Mouse (Mus musculus) left cerebral cortex, postnatal 14 days (tissue): ENCODE results near the gene Mroh2a. TPM values are rescaled to one million over a fixed set of nuclear protein-coding genes. Genes with fewer than 3 reads are reported as not detected.

Experiments used
- DNase-seq, 2 experiments: peaks; one replicate each; pipeline ENCODE4 v3.0.0; 2021 to 2022; ENCODE audit warnings: low spot score in 2 of 2, mixed read lengths in 1 of 2
- intact Hi-C: fragments of 180-260 bp; cut with DNase I; formaldehyde crosslinking; loops from one replicate; pipeline ENCODE4 v1.15.1; 2025
- total RNA-seq, 2 experiments: library from RNA; stranded (reverse); gene quantifications; 2 replicates each; pipeline ENCODE4 v1.2.3; 2021

The Mroh2a gene
- total RNA-seq, 2 experiments from 2014 or later = 0.04 to 0.06 TPM

DNA sequence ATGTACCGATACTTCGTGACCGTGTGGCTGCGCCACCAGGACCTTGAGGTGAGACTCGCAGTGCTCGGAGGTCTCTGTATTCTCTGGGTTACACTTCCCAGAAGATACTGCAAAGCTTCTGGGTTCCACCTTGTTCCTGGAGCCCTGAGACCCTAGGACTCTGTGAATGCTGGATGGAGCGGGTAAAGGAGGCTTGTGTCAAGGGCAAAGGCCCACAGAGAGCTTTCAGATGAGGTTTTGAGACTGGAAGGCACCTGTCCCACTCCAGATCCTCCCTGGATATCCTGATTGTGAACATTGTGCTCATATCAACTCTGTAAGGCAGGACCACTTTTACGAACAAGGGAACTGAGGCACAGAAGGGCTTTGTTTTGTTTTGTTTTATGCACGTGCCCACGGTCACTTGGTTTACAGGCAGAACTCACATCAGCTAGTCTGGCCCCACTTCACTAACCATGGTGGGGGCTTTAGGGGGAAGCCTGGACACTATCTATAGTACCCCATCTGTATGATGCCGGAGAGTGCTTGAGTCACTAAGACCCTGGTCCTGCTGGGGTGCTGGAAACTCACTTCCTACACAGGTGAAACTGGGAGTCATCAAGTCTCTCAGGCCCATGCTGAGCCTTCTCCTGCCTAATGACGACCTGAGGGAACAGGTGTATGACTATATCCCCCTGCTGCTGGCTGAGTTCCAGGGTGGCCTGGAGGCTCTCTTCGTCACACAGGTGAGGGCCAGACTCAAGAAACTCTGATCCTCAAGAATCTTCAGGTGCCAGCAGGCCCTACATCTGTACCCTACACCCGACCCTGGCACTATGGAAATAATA is 6.8 kb downstream of the Mroh2a start:
- no peak for DNase-seq
- intact Hi-C loops = no loop called here

- DNase-seq = no peak
- intact Hi-C loops = no loop called here
Measured at GRCm38 (mm10) chr1:88234248-88234610, 7.4 kb downstream of the Mroh2a start.

DNA sequence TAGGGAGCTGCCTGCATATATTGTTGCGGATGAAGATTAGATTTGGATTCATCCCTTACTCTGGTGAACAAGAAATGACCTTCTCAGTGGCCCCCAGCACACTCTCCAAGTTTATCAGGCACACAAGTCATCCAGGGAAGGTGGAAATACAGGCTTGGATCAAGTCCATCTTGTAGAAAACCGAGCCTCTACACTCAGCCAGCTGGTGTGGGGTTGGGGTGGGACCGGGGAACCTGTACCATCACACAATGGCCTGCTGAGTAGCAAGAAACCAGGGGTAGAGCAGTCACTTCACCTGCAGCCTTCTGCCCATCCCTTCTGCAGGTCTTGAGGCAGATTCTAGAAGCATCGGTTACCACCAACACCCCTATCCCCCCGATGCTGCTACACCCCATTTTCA is 7.9 kb downstream of the Mroh2a start:
- no peak for DNase-seq
- intact Hi-C loops = no loop called here

- DNase-seq = no peak
- intact Hi-C loops = no loop called here
Measured at GRCm38 (mm10) chr1:88235046-88235893, 8.5 kb downstream of the Mroh2a start.

- intact Hi-C loops = no loop called here
- no peak for DNase-seq
Measured at GRCm38 (mm10) chr1:88235894-88236415, 9.2 kb downstream of the Mroh2a start.

DNA sequence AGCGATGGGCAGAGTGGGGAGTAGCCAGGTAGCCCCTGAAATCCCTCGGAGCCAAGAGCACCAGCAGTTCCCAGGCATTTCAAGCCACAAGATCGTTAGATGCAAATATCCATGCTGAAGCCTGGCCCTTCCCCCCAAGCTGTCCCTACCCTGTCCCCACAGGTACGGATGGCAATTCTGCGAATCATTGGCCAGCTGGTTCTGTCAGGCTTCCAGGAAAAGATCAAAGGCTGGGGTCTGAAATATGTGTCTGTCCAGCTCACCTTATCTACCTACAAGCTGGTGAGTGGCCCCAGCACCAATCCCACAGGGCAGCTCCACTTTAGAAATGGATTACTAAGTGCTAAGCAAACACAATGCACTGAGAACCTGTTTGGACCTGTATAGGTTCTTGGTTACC is 10.5 kb downstream of the Mroh2a start:
- DNase-seq = no peak
- intact Hi-C loops = no loop called here

- no peak for DNase-seq
- intact Hi-C loops = no loop called here
Measured at GRCm38 (mm10) chr1:88238771-88239170, 12.0 kb downstream of the Mroh2a start.

- intact Hi-C loops = no loop called here
- no peak for DNase-seq
Measured at GRCm38 (mm10) chr1:88240072-88240471, 13.3 kb downstream of the Mroh2a start.

- intact Hi-C loops = no loop called here
- no peak for DNase-seq
Measured at GRCm38 (mm10) chr1:88240579-88240978, 13.8 kb downstream of the Mroh2a start.

DNA sequence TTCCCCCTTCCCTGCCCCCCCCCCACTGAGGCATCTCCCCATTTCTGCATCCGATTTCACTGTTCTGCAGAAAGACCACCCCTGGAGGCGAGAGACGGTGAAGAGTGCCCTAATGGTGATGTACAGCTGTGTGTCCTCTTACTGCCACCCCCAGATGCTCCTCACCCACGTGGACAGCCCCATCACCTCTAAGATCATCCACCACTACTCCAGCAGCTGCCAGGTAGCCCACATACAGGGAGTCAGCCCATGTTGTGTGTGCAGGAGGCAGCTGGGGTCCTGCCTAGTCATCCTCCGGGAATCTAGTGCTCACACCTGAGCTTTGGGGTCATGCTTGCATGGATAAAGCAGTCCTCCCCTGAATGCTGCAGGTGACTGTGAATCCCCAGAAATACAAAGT is 17.1 kb downstream of the Mroh2a start:
- no peak for DNase-seq
- intact Hi-C loops = no loop called here

DNA sequence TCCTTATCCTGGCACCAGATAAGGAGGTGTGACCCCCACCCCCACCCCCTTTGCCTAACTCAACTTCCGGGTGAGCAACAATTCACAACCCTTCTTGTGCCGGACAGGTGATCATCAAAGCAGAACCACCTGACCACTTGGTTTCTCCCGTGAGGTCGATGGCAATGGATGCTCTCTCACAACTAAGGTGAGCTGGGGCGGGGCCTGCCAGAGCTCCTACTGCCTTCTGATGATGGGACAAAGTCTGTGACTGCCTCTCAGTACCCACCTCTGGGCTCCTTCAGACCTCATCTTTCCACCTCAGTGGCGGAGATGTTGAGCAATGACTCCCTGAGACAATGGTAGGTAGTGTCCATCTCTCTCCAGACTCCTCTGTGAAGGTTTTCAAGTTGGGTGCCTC is 19.1 kb downstream of the Mroh2a start:
- intact Hi-C loops = no loop called here
- no peak for DNase-seq

DNA sequence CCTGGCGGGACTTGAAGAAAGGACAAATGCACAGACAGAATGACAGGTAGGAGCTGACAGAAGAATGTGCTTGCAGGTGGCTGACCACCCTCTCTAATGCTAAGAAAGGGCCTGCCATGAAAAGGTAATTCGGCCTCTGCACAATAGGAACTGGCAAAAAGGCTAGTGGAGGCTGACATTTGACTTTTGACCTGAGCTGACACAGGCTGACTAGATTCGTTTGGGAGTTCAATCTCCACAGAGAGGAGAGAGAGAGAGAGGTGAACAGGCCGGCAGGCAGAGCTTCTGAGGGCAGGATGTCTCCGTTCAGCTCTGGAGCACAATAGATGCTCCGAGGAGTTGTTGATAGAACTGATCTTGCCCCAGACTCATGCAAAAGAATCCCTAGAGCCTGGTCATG is 19.6 kb downstream of the Mroh2a start:
- intact Hi-C loops = no loop called here
- no peak for DNase-seq

DNA sequence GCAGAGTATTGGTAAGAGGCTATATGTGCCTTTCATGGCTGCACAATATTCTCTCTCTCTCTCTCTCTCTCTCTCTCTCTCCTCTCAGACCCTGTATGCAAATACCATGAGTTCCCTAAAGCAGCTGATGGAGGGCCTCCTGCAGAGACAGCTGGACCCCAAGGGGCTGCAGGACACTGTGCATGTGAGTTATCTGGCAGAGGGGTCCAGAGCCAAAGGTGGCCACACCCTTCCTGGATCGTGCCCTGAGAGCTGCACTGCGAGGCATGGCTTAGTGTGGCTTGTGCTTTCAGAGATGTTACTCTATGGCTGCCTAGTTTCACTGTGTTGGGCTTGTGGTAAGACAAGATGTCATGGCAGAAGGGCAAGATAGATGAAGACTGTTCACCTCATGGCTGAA is 20.9 kb downstream of the Mroh2a start:
- DNase-seq = no peak
- intact Hi-C loops = no loop called here

DNA sequence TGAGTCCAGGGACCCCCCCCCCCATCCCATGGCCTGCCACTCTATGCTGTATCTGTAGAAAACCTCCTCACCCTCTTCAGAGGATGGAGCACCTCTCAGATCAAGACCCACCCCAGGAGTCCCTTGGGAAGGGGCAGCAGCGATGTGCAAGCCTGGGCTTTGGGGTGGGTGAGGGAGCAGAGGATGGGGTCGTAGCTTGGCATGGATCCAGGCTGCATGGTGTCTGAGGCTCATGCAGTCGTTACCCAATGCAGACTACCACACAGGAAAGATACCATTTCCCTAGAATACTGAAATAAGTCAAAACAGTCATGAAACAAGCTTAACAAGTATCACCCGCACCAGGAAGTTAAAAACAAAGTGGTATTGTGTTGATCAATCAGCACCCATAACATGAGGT is 21.9 kb downstream of the Mroh2a start:
- no peak for DNase-seq
- intact Hi-C loops = no loop called here

DNA sequence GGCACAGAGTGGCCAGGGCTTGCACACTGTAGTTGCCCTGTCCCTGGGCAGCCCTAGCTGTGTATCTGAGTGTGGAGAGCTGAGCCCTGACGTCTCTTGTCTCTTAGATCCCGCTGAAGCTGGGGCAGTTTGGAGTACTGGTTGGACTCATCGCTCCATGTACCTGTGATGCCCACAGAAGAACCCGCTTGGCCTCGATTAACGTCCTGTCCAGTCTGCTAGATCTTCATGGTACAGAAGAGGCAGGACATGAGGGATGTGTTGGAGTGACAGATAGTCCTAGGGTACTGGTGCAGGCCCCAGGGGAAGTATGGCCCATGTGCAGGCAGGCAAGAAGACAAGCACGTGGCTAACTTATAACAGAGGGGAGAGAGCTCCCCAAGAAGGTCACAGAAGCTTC is 22.8 kb downstream of the Mroh2a start:
- no peak for DNase-seq
- intact Hi-C loops = no loop called here

- intact Hi-C loops = no loop called here
- DNase-seq = no peak
Measured at GRCm38 (mm10) chr1:88250023-88250422, 23.2 kb downstream of the Mroh2a start.

DNA sequence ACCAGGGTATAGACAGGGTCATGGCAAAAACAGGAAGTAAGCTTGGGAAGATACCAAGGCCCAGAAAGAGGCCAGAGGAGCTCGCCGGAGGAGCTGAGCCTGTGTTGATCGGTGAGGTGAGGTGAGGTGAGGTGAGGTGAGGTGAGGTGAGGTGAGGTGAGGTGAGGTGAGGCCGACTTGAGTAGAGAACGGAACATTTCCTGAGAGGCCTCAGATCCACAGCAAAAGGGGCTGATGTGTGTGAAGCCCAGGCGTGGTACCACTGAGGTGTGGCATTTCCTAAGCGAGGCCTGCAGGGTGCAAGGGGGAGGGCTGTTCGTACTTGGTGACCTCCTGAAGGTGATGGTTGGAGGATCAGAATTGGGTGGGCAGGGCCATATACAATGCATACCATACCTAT is 26.3 kb downstream of the Mroh2a start:
- DNase-seq = no peak

DNA sequence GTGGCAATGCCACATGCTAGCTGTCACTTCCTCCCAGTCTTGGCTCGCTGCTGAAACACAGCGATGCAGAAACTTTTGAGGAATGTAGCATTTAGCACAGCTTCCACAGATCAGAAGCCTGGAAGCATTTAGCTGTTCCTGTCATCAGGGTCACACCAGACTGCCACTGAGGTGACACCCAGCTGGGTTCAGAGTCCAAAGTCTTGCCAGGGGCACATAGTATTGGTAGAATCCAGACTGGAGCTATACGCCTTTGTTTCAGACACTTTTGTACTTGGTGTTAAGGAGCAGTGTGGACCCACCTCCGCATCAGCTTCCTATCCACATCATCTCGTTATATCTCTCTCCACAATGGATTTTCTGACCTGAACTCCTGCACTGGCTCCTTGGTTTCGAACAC is 26.8 kb downstream of the Mroh2a start:
- intact Hi-C loops = no loop called here
- DNase-seq = no peak

More for the DNA sequence above, 26.3 kb downstream of the Mroh2a start:
- intact Hi-C loops = no loop called here

- no peak for DNase-seq
- intact Hi-C loops = no loop called here
Measured at GRCm38 (mm10) chr1:88254793-88255465, 28.1 kb downstream of the Mroh2a start.

GRCm38 (mm10) chr1:88255466-88255857 is 28.7 kb downstream of the Mroh2a start:
- DNase-seq = no peak
- intact Hi-C loops = no loop called here
